In the genomic region with DNA sequence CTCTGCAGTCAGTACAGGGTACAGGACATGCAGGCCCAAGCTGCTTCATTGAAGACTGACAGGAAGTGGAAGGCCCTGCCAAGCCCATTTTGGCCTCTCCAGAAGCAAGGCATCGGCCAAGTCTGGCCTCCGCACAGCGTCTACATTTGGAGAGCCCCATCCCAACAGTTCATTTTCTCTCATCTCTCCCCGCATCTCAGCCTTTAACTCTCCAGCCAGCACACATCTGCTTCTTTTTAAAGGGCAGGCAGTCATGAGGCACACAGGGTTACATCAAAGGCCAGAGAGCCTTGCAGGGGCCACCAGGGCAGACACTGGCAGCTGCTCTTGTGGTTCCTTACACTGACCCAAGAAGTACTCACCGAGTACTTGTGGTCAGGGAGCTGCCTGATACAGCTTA, we compare ENCODE assay signal across 9 mouse cellular contexts.
DNase-seq lines count a peak whose midpoint lies in the region; ATAC-seq and TF ChIP-seq lines count a peak whose summit lies in the region.
"Had no signal": no experiment of that assay in that cellular context is flagged by ENCODE, and none has a peak within 500 bp of the region (broad histone marks: within the 10 kb centered on the region; RNA-seq: fewer than 3 reads in every experiment).

No protein-coding gene starts in this region.

- ATAC-seq in hindbrain, embryonic 12.5 days (ENCODE audit: low FRiP score), result no peak
- ATAC-seq in hindbrain, embryonic 13.5 days (ENCODE audit: low FRiP score), result no peak
- ATAC-seq in common myeloid progenitor, adult 5-6 weeks (replicated peaks; ENCODE audit: low read depth, poor library complexity, severe bottlenecking), result 0 out of 2 replicates have a peak, but pooled peaks have one; percentile 22
- ATAC-seq in limb, embryonic 13.5 days (ENCODE audit: low FRiP score, low read depth), result no peak
- ATAC-seq in liver, embryonic 11.5 days (replicated peaks; ENCODE audit: low FRiP score), result no peak

- WGBS in hindbrain, embryonic 12.5 days, result 75% methylated on average over 5 of the region's 5 CpGs
- WGBS in hindbrain, embryonic 13.5 days, result 77% methylated on average over 5 of the region's 5 CpGs
- 14% methylated on average over 5 of the region's 5 CpGs for WGBS in limb, embryonic 13.5 days
- WGBS in liver, embryonic 11.5 days, result 54% methylated on average over 5 of the region's 5 CpGs

- H3K27me3 ChIP-seq in hindbrain, embryonic 12.5 days, result no peaks in the 10 kb centered on the region
- H3K27me3 ChIP-seq in hindbrain, embryonic 13.5 days, result no peaks in the 10 kb centered on the region
- no peaks in the 10 kb centered on the region for H3K27me3 ChIP-seq in ES-Bruce4 (ENCODE audit: control insufficient read depth, insufficient read depth, low read length, poor library complexity, severe bottlenecking)
- H3K27me3 ChIP-seq in limb, embryonic 13.5 days, result no peaks in the 10 kb centered on the region
- no peaks in the 10 kb centered on the region for H3K27me3 ChIP-seq in liver, embryonic 11.5 days (replicated peaks; ENCODE audit: control insufficient read depth, insufficient read depth, low read length)

- DNase-seq in spleen, adult 12 weeks (ENCODE audit: low spot score), result no peak
- no peak for DNase-seq in liver, embryonic 11.5 days (ENCODE audit: low spot score)
- no peak for DNase-seq in thymus, postnatal 10 days (ENCODE audit: low spot score in 2 of 2)
- DNase-seq: kidney, adult 8-10 months had no signal

- no peak overlapping the region for H3K4me3 ChIP-seq in hindbrain, embryonic 12.5 days
- no peak overlapping the region for H3K4me3 ChIP-seq in hindbrain, embryonic 13.5 days
- H3K4me3 ChIP-seq in ES-Bruce4 (ENCODE audit: low read depth, low read length), result no peak overlapping the region
- no peak overlapping the region for H3K4me3 ChIP-seq in limb, embryonic 13.5 days
- no peak overlapping the region for H3K4me3 ChIP-seq in liver, embryonic 11.5 days (ENCODE audit: low read depth, low read length)

- TF ChIP-seq POLR2A in ES-Bruce4 (IDR thresholded peaks at IDR 0.05; ENCODE audit: insufficient read depth, low read length), result no peak

- no peak for TF ChIP-seq EP300 in ES-Bruce4 (IDR thresholded peaks at IDR 0.05; ENCODE audit: insufficient read depth, low read depth, low read length)

- no peaks in the 10 kb centered on the region for H3K36me3 ChIP-seq in hindbrain, embryonic 12.5 days
- H3K36me3 ChIP-seq in hindbrain, embryonic 13.5 days, result no peaks in the 10 kb centered on the region
- no peaks in the 10 kb centered on the region for H3K36me3 ChIP-seq in ES-Bruce4 (ENCODE audit: control insufficient read depth, insufficient read depth, low read length, poor library complexity, severe bottlenecking)
- H3K36me3 ChIP-seq in limb, embryonic 13.5 days, result no peaks in the 10 kb centered on the region
- H3K36me3 ChIP-seq in liver, embryonic 11.5 days (ENCODE audit: control insufficient read depth, insufficient read depth, low read length), result no peaks in the 10 kb centered on the region

- no peak overlapping the region for H3K9ac ChIP-seq in hindbrain, embryonic 12.5 days
- no peak overlapping the region for H3K9ac ChIP-seq in hindbrain, embryonic 13.5 days
- no peak overlapping the region for H3K9ac ChIP-seq in ES-Bruce4 (ENCODE audit: low read depth, poor library complexity, severe bottlenecking)
- no peak overlapping the region for H3K9ac ChIP-seq in limb, embryonic 13.5 days
- no peak overlapping the region for H3K9ac ChIP-seq in liver, embryonic 11.5 days (ENCODE audit: low read depth, low read length)

- TF ChIP-seq CTCF in ES-Bruce4 (IDR thresholded peaks at IDR 0.05; ENCODE audit: low read depth, low read length), result no peak

- H3K27ac ChIP-seq in hindbrain, embryonic 12.5 days, result 0 out of 2 replicates have a peak overlapping the region, but pooled peaks have one; percentile 8
- H3K27ac ChIP-seq in hindbrain, embryonic 13.5 days, result no peak overlapping the region
- H3K27ac ChIP-seq in ES-Bruce4 (ENCODE audit: insufficient read depth, low read length), result peak overlapping the region; percentile 6; the same call in 1 of the 2 replicates
- peak overlapping the region; percentile 39; the same call in 1 of the 2 replicates for H3K27ac ChIP-seq in limb, embryonic 13.5 days
- H3K27ac ChIP-seq in liver, embryonic 11.5 days (ENCODE audit: low read depth, low read length), result no peak overlapping the region

- H3K4me2 ChIP-seq in hindbrain, embryonic 12.5 days (replicated peaks), result no peak overlapping the region
- H3K4me2 ChIP-seq in hindbrain, embryonic 13.5 days, result no peak overlapping the region
- H3K4me2 ChIP-seq in limb, embryonic 13.5 days (replicated peaks), result no peak overlapping the region
- H3K4me2 ChIP-seq in liver, embryonic 11.5 days, result no peak overlapping the region

- peaks cover 42% of the 10 kb centered on the region for H3K4me1 ChIP-seq in hindbrain, embryonic 12.5 days
- peaks cover 37% of the 10 kb centered on the region for H3K4me1 ChIP-seq in hindbrain, embryonic 13.5 days (replicated peaks)
- peaks cover 6% of the 10 kb centered on the region for H3K4me1 ChIP-seq in ES-Bruce4 (ENCODE audit: control insufficient read depth, insufficient read depth, low read length)
- peaks cover 85% of the 10 kb centered on the region for H3K4me1 ChIP-seq in limb, embryonic 13.5 days
- 0 out of 2 replicates have a peak, but pooled peaks cover 3% of the 10 kb centered on the region for H3K4me1 ChIP-seq in liver, embryonic 11.5 days (replicated peaks; ENCODE audit: control insufficient read depth, insufficient read depth, low read length)

- no peaks in the 10 kb centered on the region for H3K9me3 ChIP-seq in hindbrain, embryonic 12.5 days (replicated peaks)
- H3K9me3 ChIP-seq in hindbrain, embryonic 13.5 days, result no peaks in the 10 kb centered on the region
- no peaks in the 10 kb centered on the region for H3K9me3 ChIP-seq in ES-Bruce4 (replicated peaks; ENCODE audit: control insufficient read depth, insufficient read depth, low read length, poor library complexity, severe bottlenecking)
- H3K9me3 ChIP-seq in limb, embryonic 13.5 days, result no peaks in the 10 kb centered on the region
- no peaks in the 10 kb centered on the region for H3K9me3 ChIP-seq in liver, embryonic 11.5 days (ENCODE audit: control insufficient read depth, low read length)

Comparison
In these comparisons a context has a peak if more than half of its experiments do, and no peak if none do; other contexts are left out.
1. H3K27ac ChIP-seq: peak in hindbrain, embryonic 12.5 days (single experiment), ES-Bruce4 (single experiment) and limb, embryonic 13.5 days (single experiment); none in hindbrain, embryonic 13.5 days (single experiment) and liver, embryonic 11.5 days (single experiment).